Mouse (Mus musculus) C2C12 (cell line): Measurements from ENCODE around the gene Rad9b. TPM values are rescaled to one million over a fixed set of nuclear protein-coding genes. Genes with fewer than 3 reads are reported as not detected.

Experiments used
- H3K27me3 ChIP-seq: one replicate; pipeline ENCODE4 v1.6.1; 2011; ENCODE audit not compliant: control insufficient read depth, insufficient read depth, insufficient read length
- H3K36me3 ChIP-seq: one replicate; pipeline ENCODE4 v1.6.1; 2011; ENCODE audit not compliant: control insufficient read depth, insufficient read depth
- H3K4me3 ChIP-seq: one replicate; pipeline ENCODE4 v1.5.1; 2011; ENCODE audit warnings: mild to moderate bottlenecking, control low read depth; ENCODE audit not compliant: poor library complexity, insufficient read depth, severe bottlenecking
- H3K79me2 ChIP-seq: one replicate; pipeline ENCODE4 v1.6.1; 2011; ENCODE audit not compliant: control insufficient read depth, insufficient read depth
- H3K79me3 ChIP-seq: one replicate; pipeline ENCODE4 v1.6.1; 2011; ENCODE audit warnings: low read depth, control low read depth
- H3ac ChIP-seq: one replicate; pipeline ENCODE3; 2011; ENCODE audit warnings: low read depth; ENCODE audit not compliant: control insufficient read depth, insufficient read length
- CEBPB ChIP-seq: IDR thresholded peaks from one replicate; pipeline ENCODE4 v1.6.1; 2011; ENCODE audit warnings: low read depth, mild to moderate bottlenecking, control low read depth, moderate library complexity
- CTCF ChIP-seq: IDR thresholded peaks from one replicate; pipeline ENCODE4 v1.5.1; 2011; ENCODE audit not compliant: control insufficient read depth, insufficient read depth, insufficient read length
- FOSL1 ChIP-seq: IDR thresholded peaks from one replicate; pipeline ENCODE4 v1.8.0; 2011; ENCODE audit warnings: mild to moderate bottlenecking, low read length; ENCODE audit not compliant: poor library complexity, insufficient read depth, severe bottlenecking
- MAX ChIP-seq: IDR thresholded peaks from one replicate; pipeline ENCODE4 v1.6.1; 2011; ENCODE audit warnings: mild to moderate bottlenecking, control low read depth
- MYOD1 ChIP-seq: IDR thresholded peaks from one replicate; pipeline ENCODE4 v1.6.1; 2011; ENCODE audit warnings: low read depth; ENCODE audit not compliant: control insufficient read depth, insufficient read length
- MYOG ChIP-seq: IDR thresholded peaks from one replicate; pipeline ENCODE4 v1.6.1; 2011; ENCODE audit not compliant: control insufficient read depth, insufficient read length; ENCODE audit errors: extremely low read depth
- USF1 ChIP-seq: IDR thresholded peaks from one replicate; pipeline ENCODE4 v1.6.1; 2011; ENCODE audit warnings: low read depth, mild to moderate bottlenecking, control low read depth, moderate library complexity
- long read RNA-seq, 2 experiments: library from polyadenylated mRNA; unstranded; transcript quantifications; one replicate each; pipeline ENCODE4 v2.0.0; 2019 to 2020
- polyA plus RNA-seq: library from polyadenylated mRNA; unstranded; fragments of >200 nt; fragmentation: generic; extraction: Trizol; gene quantifications from one replicate; pipeline ENCODE4 v1.2.1, GENCODE M21; 2012; ENCODE audit warnings: missing spikeins

The Rad9b gene
- 0.73 TPM for polyA plus RNA-seq
- long read RNA-seq, experiment 1 = 0 reads
- long read RNA-seq, experiment 2, partial matches to known transcripts = 0 of 1 reads
- long read RNA-seq, experiment 2, other reads (novel, unspliced or antisense) = 0 of 1 reads

DNA sequence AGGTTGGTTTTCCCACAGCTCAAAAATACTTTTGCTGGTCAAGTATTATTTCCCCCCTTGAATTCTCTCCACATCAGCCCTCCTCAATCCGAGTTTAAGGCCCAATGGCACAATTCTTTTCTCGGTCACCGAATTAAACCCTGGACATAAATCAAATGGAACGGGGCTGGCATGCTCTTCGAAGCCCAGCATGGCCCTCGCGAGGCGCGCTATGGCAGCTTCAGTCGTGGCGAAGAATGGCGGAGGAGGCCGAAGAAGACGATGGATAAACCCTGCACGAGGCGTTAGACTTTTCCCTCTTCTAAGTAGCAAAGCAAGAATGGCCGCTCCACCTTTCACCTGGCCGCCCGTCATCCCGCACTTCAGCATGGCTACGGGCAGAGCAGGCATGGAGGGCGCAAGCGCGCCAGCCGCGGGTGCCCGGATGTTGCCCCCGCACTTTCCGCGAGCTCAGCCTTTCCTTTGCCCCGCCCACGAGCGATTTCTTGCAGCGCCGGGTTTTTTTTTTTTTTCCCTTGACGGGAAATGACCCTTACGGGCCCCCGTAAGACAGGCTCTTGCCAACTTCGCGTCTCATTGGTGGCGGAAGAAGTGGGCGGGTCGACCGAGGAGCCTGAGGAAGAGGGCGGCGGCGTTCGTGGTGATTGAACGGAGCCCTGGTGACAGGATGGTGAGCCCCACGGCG is at the start of gene Rad9b, which contains the start of gene Vps29:
Rad9b (minus strand) TSS at position 427 of the 685 bp plus-strand sequence.
Vps29 (plus strand) TSS at position 563 of the 685 bp plus-strand sequence.
- Histone ChIP-seq H3K79me2 (peaks cover 46% of the 10 kb centered on the region), H3ac (peak within 1 kb of the TSS; percentile 97), H3K27me3 (no peaks in the 10 kb centered on the region), H3K36me3 (peaks cover 5% of the 10 kb centered on the region), H3K4me3 (peak within 1 kb of the TSS; percentile 83), H3K79me3 (peaks cover 25% of the 10 kb centered on the region)
- peak; percentile 93 for TF ChIP-seq MAX
- TF ChIP-seq USF1 = no peak
- no peak for TF ChIP-seq MYOG
- no peak for TF ChIP-seq MYOD1
- TF ChIP-seq FOSL1 = no peak

GRCm38 (mm10) chr5:122403362-122403761 is 49.3 kb upstream of the Rad9b start:
- H3K79me2 ChIP-seq = peaks cover 8% of the 10 kb centered on the region
- H3K4me3 ChIP-seq = no peak overlapping the region
- peaks cover 66% of the 10 kb centered on the region for H3K36me3 ChIP-seq
- no peaks in the 10 kb centered on the region for H3K27me3 ChIP-seq
- H3K79me3 ChIP-seq = no peaks in the 10 kb centered on the region
- no peak overlapping the region for H3ac ChIP-seq
- TF ChIP-seq USF1 (no peak), CTCF (no peak), FOSL1 (no peak), MYOD1 (no peak), MAX (no peak)

DNA sequence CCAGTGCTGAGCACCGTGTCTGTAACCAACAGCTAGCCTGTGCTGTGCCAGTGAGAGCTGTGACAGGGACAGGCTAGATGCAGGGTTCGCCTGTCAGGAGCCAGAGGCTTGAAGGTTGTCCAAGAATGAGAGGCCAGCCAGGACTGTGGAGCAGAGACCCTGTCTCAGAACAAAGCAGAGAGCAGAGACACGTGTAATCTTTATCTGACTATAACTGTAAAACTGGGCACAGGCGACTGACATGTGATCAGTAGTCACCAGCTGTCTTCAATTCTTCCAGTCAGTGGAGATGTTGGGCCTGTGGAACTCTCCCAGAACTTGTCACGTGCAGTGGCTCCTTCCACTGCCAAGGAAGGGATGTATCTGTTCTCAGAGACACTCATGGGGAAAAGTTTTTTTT is 48.7 kb upstream of the Rad9b start:
- no peak for TF ChIP-seq MYOD1
- no peak for TF ChIP-seq CTCF
- TF ChIP-seq CEBPB = no peak
- H3K4me3 ChIP-seq = no peak overlapping the region
- no peaks in the 10 kb centered on the region for H3K27me3 ChIP-seq
- peak overlapping the region; percentile 8 for H3ac ChIP-seq
- peaks cover 67% of the 10 kb centered on the region for H3K36me3 ChIP-seq
- no peaks in the 10 kb centered on the region for H3K79me3 ChIP-seq
- H3K79me2 ChIP-seq = peaks cover 8% of the 10 kb centered on the region

DNA sequence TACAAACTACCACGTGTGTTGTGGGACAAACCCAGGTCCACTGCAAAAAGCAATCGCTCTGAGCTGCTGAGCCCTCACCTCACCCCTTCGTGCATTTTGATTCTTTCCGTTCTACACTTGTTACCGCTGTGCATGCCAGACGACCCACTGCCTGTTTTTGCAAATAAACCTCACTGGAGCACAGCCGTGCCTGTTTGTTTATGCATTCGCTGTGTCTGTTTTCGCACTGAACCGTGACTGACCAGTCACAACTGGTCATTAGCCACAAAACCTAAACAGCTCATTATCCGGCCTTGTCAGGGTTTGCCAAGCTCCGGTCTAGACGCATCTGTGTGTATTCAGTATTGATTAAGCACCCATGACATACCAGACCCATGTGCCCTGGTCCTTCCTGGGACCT is 48.1 kb upstream of the Rad9b start:
- no peak for TF ChIP-seq MYOG
- TF ChIP-seq FOSL1 = no peak
- no peak for TF ChIP-seq CTCF
- TF ChIP-seq MAX = no peak
- peaks cover 70% of the 10 kb centered on the region for H3K36me3 ChIP-seq

GRCm38 (mm10) chr5:122401303-122401640 is 47.2 kb upstream of the Rad9b start:
- H3K4me3 ChIP-seq = no peak overlapping the region
- peaks cover 13% of the 10 kb centered on the region for H3K79me2 ChIP-seq
- no peaks in the 10 kb centered on the region for H3K79me3 ChIP-seq
- no peak overlapping the region for H3ac ChIP-seq
- H3K36me3 ChIP-seq = peaks cover 67% of the 10 kb centered on the region
- TF ChIP-seq CEBPB (no peak), FOSL1 (no peak), MYOD1 (no peak), USF1 (no peak), CTCF (peak; percentile 88), MYOG (no peak), MAX (no peak)
- no peaks in the 10 kb centered on the region for H3K27me3 ChIP-seq

More for the DNA sequence above, 48.1 kb upstream of the Rad9b start:
- no peak overlapping the region for H3ac ChIP-seq
- H3K79me3 ChIP-seq = no peaks in the 10 kb centered on the region
- H3K4me3 ChIP-seq = no peak overlapping the region
- H3K79me2 ChIP-seq = peaks cover 13% of the 10 kb centered on the region
- H3K27me3 ChIP-seq = no peaks in the 10 kb centered on the region
